Mouse (Mus musculus) lung, postnatal 0 days (tissue): ENCODE measurements around the gene Gla.
A peak's percentile ranks its signal among the peaks of the same experiment; 100 is the strongest.

Experiments
- CTCF ChIP-seq: IDR thresholded peaks from 2 replicates; pipeline ENCODE4 v1.5.1; 2016; ENCODE audit warnings: antibody characterized with exemption, mild to moderate bottlenecking
- EP300 ChIP-seq: IDR thresholded peaks from 2 replicates; pipeline ENCODE4 v1.6.1; 2016; ENCODE audit warnings: antibody characterized with exemption, mild to moderate bottlenecking, control low read depth

GRCm38 (mm10) chrX:134540414-134541135 lies 60.4 kb downstream of the Gla start:
- 0 out of 2 replicates have a peak, but pooled peaks have one; percentile 7 for TF ChIP-seq CTCF
- TF ChIP-seq EP300, result no peak
